Mouse (Mus musculus): ENCODE data around the gene Cep104. TPM values are rescaled to one million over a fixed set of nuclear protein-coding genes. Genes with fewer than 3 reads are reported as not detected.

The Cep104 gene
- polyA plus RNA-seq, 1 experiment, result 1.2 TPM

- H3K4me1 ChIP-seq (ENCODE audit: control insufficient read depth), result no peaks in the 10 kb centered on the region
- H3K4me3 ChIP-seq (replicated peaks), result no peak overlapping the region
- TF ChIP-seq TAL1 (IDR thresholded peaks at IDR 0.05; ENCODE audit: low read length) (no peak), GATA1 (IDR thresholded peaks at IDR 0.05; ENCODE audit: low read length) (no peak)
Measured at GRCm38 (mm10) chr4:154055482-154055881, 80.5 kb downstream of the Cep104 start.

DNA sequence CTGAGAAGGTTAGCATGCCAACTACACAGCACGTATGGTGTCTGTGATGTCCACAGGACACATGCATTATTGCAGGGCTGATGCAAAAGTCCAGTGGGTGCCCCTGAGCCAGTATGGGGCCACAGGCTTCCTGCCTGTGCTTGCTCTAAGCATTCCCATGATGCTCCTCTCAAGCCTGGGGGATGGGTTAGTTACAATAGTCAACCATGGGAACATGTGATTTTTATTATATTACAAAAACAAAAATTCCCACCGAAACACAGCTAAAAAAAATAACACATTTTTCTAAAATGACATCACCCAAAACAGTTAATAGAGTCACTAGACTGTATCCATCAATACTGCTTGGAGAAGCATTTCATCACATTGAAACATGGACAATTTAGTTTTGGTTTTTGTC, 81.1 kb downstream of the Cep104 start:
- Histone ChIP-seq H3K4me3 (replicated peaks) (no peak overlapping the region), H3K9me3 (ENCODE audit: control insufficient read depth, low read length) (no peaks in the 10 kb centered on the region), H3K4me1 (ENCODE audit: control insufficient read depth) (no peaks in the 10 kb centered on the region), H3K36me3 (ENCODE audit: control insufficient read depth) (no peaks in the 10 kb centered on the region), H3K27me3 (ENCODE audit: control insufficient read depth) (no peaks in the 10 kb centered on the region)
- no peak for TF ChIP-seq TAL1 (IDR thresholded peaks at IDR 0.05; ENCODE audit: low read length)
- no peak for TF ChIP-seq GATA1 (IDR thresholded peaks at IDR 0.05; ENCODE audit: low read length)

More at GRCm38 (mm10) chr4:154055482-154055881, 80.5 kb downstream of the Cep104 start:
- Histone ChIP-seq H3K27me3 (ENCODE audit: control insufficient read depth) (no peaks in the 10 kb centered on the region), H3K9me3 (ENCODE audit: control insufficient read depth, low read length) (no peaks in the 10 kb centered on the region), H3K36me3 (ENCODE audit: control insufficient read depth) (no peaks in the 10 kb centered on the region)

- Histone ChIP-seq H3K4me1 (ENCODE audit: control insufficient read depth) (no peaks in the 10 kb centered on the region), H3K27me3 (ENCODE audit: control insufficient read depth) (no peaks in the 10 kb centered on the region), H3K9me3 (ENCODE audit: control insufficient read depth, low read length) (no peaks in the 10 kb centered on the region), H3K4me3 (replicated peaks) (no peak overlapping the region), H3K36me3 (ENCODE audit: control insufficient read depth) (no peaks in the 10 kb centered on the region)
- TF ChIP-seq GATA1 (IDR thresholded peaks at IDR 0.05; ENCODE audit: low read length), result no peak
- TF ChIP-seq TAL1 (IDR thresholded peaks at IDR 0.05; ENCODE audit: low read length), result no peak
Measured at GRCm38 (mm10) chr4:154056661-154057060, 81.7 kb downstream of the Cep104 start.

GRCm38 (mm10) chr4:154057696-154058095, 82.7 kb downstream of the Cep104 start:
- Histone ChIP-seq H3K4me1 (ENCODE audit: control insufficient read depth) (no peaks in the 10 kb centered on the region), H3K27me3 (ENCODE audit: control insufficient read depth) (no peaks in the 10 kb centered on the region), H3K36me3 (ENCODE audit: control insufficient read depth) (no peaks in the 10 kb centered on the region), H3K4me3 (replicated peaks) (no peak overlapping the region), H3K9me3 (ENCODE audit: control insufficient read depth, low read length) (no peaks in the 10 kb centered on the region)
- TF ChIP-seq GATA1 (IDR thresholded peaks at IDR 0.05; ENCODE audit: low read length) (no peak), TAL1 (IDR thresholded peaks at IDR 0.05; ENCODE audit: low read length) (no peak)

Other genes starting within 250 kb of the Cep104 start
- gene A430005L14Rik, start 18.0 kb upstream of the Cep104 start, polyA plus RNA-seq (2012), result 30.6 and 35.2 TPM in 2 replicates
- 0.75 and 2.1 TPM in 2 replicates for gene Dffb, start 68 bp upstream of the Cep104 start, polyA plus RNA-seq (2012)
- gene Lrrc47, start 36.5 kb downstream of the Cep104 start, polyA plus RNA-seq (2012), result 10.4 and 11.2 TPM in 2 replicates
- gene Smim1, start 51.0 kb downstream of the Cep104 start, polyA plus RNA-seq (2012), result 35.8 and 57.8 TPM in 2 replicates
- not detected in 2 replicates for gene Ccdc27, start 67.5 kb downstream of the Cep104 start, polyA plus RNA-seq (2012)
- 0.11 TPM in 1 of 2 replicates, not detected in the other for gene Trp73, start 165.0 kb downstream of the Cep104 start, polyA plus RNA-seq (2012)
- 1.4 and 1.9 TPM in 2 replicates for gene Wrap73, start 167.2 kb downstream of the Cep104 start, polyA plus RNA-seq (2012)
- gene Tprgl, start 185.5 kb downstream of the Cep104 start, polyA plus RNA-seq (2012), result 30.6 and 36.0 TPM in 2 replicates
- gene Megf6, start 195.5 kb downstream of the Cep104 start, polyA plus RNA-seq (2012), result under 0.01 TPM in 1 of 2 replicates, not detected in the other

Data from erythroblast, embryonic 14.5 days (primary cell).